Mouse (Mus musculus): ENCODE measurements around the gene Prss33.
"Not testable (repeated sequence)": the region's sequence is repeated elsewhere in the genome, so short reads cannot be mapped to it uniquely, and the experiment has no call there.

Prss33 gene

GRCm38 (mm10) chr17:23836006-23836575, at the start of gene Prss33:
Gene Prss33 (minus strand): TSS chr17:23836056.
- DNase-seq, result no peak

GRCm38 (mm10) chr17:23880576-23880975, 44.7 kb upstream of the Prss33 start, which contains the start of the genes Dcpp1 and Dcpp2:
Gene Dcpp1 (plus strand): TSS chr17:23880876.
Gene Dcpp2 (plus strand): TSS chr17:23880880.
- DNase-seq, result not testable (repeated sequence)

DNA sequence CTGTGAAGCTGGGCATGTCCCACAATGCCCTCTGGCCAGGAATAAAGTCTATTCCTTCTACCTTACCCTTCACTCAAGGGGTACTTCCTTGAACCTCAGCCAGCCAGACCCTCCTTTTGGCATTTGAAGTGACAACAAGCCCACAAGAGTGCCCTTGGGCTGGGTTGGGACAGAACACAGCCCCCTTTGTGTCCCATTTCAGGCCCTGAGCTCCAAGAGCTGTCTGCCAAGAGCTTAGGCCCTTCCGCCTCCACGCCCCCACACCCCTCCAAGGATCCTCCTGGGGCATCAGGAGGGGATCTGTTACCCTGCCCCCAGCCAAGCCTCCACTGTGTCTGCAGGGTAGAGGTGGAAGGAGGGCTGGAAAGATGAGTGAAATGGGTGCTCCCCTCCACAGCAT, 41.3 kb upstream of the Prss33 start:
- no peak for DNase-seq

DNA sequence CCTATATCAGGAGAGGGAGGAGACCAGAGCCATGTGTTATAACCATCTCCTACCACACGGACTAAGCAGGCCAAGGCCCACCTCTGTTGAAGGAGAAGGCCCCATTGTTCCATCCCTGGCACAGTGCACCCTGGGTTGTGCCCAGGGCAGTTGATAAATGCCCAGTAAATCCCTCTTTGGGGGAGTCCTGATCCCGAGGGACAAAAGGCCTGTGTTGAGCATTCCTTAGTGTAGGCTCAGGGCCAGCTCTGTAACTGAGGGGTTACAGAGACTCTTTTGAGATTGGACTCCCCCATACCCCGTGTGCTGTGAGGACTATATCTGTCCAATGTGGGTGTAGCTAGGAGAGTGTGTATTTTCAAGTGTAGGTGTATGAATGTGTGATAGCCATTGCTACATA, 40.9 kb upstream of the Prss33 start:
- DNase-seq, result no peak

- DNase-seq, result peak; percentile 54 to 58
Measured at GRCm38 (mm10) chr17:23873884-23874856, 38.3 kb upstream of the Prss33 start.

- no peak for DNase-seq
Measured at GRCm38 (mm10) chr17:23868513-23868912, 32.7 kb upstream of the Prss33 start.

DNA sequence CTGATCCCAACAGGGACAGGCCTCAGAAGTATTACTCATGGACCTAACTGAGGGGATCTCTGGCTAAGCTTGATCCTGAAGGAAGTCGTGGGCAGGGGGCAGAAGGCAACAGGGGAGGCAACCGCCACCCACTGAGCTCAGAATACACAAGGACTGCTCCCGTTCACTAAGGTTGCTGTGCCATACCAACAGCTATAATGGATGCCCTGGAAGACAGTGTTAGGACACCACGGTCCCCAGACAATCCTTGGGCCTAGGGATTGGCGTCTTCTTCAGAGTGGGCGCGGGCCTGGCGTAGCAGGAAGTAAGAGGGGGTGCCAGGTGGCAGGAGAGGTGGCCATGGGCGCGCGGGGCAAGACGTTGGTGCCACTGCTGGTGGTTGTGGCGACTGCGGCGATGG, 31.9 kb upstream of the Prss33 start, which contains the start of gene Prss21:
Prss21 (plus strand) TSS at position 301 of the 400 bp plus-strand sequence.
- no peak for DNase-seq

DNA sequence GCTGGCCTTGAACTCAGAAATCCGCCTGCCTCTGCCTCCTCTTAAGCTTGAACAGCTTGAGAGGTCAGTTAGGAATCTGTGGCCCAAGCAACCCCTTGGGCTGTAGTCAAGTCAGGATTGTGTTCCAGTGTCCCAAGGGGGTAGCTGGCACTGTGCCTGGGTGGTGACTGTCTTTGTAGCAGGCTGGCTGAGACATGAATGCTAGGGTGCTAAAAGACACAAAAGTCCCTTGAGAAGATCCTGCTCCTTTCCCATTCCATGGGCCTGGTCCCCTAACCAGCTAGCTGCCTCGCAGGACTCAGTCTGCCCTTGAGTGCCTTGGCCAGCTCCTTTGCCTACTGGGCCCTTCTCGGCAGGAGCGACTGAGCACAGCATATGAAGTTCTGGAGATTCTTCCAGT, 27.1 kb upstream of the Prss33 start:
- DNase-seq, result no peak

GRCm38 (mm10) chr17:23857913-23858312, 22.1 kb upstream of the Prss33 start:
- no peak for DNase-seq

DNA sequence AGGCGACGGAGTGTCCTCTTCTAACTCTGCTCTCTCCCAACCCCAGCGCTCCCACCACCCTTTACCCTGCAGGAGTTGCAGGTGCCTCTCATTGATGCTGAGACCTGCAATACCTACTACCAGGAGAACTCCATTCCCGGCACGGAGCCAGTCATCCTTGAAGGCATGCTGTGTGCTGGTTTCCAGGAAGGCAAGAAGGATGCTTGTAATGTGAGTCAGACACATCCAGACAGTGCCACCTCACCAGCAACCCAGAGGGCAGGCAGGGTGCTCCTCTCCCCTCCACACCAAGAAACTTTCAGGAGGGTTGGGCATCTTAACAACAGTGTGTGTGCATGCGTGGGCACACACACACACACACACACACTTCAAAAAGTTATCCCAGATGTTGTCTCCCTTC, 21.3 kb upstream of the Prss33 start:
- DNase-seq, result no peak

- no peak for DNase-seq
Measured at GRCm38 (mm10) chr17:23854229-23854765, 18.4 kb upstream of the Prss33 start.

DNA sequence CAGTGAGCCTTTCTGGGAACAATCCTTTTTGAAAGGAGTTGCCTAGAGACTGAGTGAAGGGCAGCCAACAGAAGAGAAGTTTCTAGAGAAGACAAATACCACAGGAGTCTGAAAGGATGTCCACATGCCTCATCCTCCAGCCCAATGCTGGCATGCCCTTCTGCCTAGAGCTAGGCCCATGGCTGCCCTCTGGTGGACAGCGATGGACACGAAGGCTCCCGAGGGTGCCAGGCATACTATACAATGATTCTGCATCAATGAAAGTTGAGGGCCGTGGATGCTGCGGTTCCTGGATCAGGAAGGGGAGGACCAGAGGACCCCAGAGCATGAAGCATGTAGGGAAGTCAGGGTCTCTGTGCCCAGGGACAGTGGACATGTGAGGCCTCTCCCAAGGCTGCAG, 17.4 kb upstream of the Prss33 start:
- peak; percentile 12 to 20 for DNase-seq

DNA sequence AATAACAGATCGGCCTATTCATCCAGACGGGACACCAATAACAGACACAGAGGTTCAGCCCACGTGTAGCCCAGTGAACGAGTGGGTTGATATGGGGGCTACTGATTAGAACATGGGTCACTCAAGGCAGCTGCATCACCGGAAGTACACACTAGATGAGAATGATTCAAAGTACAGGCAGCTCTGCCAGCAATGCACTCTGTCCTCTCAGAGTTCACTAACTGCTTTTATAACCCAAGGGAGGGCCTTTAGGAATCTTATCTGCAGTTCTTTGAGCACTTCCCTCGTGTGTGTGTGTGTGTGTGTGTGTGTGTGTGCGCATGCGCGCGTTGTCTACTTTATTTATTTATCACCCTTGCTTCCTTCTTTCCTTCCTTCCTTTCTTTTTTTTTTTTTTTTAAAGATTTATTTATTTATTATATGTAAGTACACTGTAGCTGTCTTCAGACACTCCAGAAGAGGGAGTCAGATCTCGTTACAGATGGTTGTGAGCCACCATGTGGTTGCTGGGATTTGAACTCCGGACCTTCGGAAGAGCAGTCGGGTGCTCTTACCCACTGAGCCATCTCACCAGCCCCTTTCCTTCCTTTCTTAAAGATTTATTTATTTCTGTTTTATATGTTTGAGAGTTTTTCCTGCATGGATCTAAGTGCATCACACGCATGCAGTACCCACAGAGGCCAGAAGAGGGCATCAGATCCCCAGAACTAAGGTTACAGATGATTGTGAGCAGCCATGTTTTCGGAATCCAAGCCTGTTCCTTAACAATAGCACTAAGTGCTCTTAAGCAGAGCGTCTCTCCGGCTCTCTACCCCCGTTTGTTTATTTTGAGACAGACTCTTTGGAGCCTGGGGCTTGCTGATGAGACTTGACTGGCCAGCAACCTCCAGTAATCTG, 15.2 kb upstream of the Prss33 start:
- peak; percentile 49 to 67 for DNase-seq

DNA sequence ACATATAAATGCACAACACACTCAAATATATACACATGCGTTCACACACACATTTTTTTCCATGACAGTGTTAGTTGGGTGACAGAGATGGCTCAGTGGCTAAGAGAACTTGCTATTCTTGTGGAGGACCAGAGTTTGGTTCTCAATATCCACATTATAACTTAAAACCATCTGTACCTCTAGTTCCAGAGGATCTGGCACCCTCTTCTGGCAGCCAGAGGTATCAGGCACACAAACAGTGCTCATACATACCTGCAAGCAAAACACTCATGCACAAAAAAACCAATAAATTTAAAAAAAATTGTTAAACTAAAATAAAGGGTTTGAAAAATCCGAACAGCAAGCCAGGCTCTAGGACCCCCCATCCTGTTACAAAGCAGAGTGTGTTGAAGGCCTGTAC, 14.2 kb upstream of the Prss33 start:
- no peak for DNase-seq

DNA sequence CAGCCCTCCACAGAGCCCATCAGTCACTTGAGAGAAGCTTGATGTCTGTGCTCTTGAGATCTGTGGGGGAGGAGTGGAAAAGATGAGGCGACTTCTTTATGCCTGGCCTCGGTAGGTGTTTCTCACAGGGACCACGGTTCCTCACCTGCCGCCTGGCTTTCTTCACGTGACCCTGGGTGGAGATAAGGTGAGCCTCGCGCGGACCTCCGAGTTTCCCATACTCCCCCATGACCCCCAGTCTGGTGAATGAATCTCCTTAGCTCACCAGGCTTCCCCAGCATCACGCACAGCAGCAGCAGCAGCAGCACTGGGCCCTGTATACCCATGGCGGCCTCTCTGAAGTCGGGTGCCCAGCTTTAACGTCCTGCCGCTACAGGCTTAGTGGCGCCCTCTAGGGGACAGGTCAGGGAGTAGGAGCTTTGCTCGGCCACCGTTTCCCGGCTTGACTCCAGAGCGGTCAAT, 8.0 kb upstream of the Prss33 start, which contains the start of the genes Prss32 and Prss41:
Prss32 (plus strand) TSS at position 44 of the 462 bp plus-strand sequence.
Prss41 (minus strand) TSS at position 361 of the 462 bp plus-strand sequence.
- peak; percentile 68 to 72 for DNase-seq

DNA sequence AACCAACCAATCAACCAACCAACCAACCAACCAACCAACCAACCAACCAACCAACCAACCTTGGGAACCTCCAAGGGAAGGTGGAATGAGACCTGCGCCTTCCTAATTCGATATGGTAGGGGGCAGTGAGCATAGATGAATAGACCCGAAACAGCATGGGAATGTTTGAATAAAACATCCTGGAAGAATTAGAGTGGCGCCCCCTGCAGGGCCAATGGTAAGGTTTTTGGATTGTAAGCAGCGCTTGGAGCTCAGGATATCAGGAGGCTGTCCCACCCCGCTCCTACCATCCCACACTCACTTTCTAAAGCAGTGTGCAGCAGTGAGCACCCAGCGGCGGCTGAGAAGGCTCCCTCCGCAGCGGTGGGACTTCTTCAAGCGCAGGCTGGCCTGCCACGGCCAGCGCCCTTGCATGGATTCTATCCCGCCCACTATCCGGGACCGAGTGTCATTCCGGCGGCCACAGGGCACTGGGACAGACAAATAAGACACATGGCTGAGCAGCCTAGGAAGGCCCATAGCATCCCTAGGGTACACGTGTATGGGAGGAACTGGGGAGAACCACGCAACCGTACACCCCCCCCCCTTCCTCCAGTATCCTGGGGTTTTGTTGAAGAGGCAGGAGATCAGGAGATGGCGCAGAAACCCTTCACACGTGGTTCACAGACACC, 7.4 kb upstream of the Prss33 start:
- DNase-seq, result no peak

GRCm38 (mm10) chr17:23841145-23841544, 5.3 kb upstream of the Prss33 start:
- peak; percentile 68 to 71 for DNase-seq

DNA sequence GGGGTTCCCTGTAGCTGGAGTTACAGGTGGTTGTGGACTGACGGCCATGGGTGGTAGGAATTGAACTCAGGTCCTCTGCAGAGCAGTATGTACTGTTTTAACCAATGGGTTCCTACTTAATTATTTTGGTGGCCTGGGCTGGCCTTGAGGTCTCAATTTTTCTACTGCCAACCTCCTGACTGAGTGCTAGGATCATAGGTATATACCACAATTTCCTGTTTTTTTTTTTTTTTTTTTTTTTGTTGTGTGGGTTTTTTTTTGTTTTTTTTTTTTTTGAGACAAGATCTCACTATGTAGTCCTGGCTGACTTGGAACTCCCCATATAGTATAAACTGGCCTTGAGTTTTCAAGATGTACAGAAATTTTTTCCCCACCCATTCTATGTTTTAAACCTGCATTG, 4.7 kb downstream of the Prss33 start:
- no peak for DNase-seq

DNA sequence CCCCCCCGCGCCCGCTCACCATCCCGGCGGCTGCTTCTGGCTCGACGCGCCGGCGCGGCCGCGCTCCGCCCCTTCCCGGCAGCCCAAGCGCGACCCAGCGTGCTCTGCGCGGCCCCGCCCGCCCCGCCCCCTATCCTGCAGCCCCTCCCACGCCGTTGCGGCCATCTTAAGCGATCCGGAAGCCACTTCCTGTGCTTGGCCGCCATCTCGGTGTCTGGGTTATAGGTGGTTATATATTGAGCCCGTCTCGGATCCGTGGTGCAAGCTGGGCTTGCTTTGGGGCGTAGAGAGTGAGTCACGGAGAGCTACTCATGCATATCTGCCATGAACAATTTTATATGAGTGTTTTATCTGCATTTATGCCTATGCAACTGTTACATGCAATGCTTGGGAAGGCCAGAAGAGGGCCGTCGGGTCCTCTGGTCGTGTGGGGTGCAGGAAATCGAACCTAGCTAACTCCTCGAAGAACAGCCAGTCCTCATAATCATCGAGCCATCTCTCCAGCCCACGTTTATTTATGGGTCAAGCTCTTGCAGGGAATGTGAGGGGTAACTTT, 6.7 kb downstream of the Prss33 start, which contains the start of gene Elob:
Elob (minus strand) TSS at position 73 of the 556 bp plus-strand sequence.
- DNase-seq, result peak; percentile 82 to 88

DNA sequence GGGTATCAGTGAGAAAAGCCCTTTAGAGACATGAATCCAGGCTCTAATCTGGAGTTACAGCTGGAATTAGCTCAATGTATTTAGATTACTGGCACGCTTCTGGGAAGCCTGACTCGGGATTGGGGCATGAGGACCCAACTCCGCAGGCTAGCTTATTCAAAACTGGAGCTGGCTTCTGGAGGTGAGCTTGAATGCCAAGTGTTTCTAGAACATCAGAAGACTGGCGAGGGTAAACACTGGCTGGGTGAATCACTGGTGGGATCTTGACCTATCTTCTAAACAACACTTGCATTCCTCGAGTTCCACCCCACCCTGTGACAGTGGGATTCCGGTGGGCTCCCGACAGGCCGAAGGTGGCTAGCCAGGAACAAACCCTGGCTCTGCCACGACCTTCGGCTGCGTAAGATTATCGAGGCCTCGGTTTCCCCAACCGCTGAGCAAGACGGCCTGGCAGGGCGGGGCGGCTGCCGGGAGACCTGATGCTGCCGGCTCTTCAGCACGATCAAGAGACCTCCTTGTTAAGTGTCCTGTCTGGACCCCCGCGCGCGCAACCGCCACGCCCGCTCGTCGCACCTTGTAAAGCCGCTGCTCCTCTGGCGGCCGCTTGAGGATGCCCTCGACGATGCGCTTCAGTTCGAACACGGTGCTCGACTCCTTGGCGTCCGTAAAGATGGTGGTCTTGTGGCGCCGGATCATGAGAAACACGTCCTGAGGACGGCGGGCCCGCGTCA, 7.4 kb downstream of the Prss33 start:
- DNase-seq, result peak in 1 of 2 experiments; percentile 51
